Mouse (Mus musculus): ENCODE measurements at regions not wholly inside any gene's neighbourhood (a gene's known extent, or its start where the extent isn't known, plus 50 kb on each side); places are given as distances from the start of the nearest gene placed in this dataset.

- H3K9me3 ChIP-seq = peaks cover 2% of the 10 kb centered on the region; the same call in 1 of the 2 replicates
- no peaks in the 10 kb centered on the region for H3K4me1 ChIP-seq
- H3K4me3 ChIP-seq (replicated peaks) = no peak overlapping the region
- TF ChIP-seq FLI1 (IDR thresholded peaks at IDR 0.05; ENCODE audit: low read length) (no peak), GATA1 (IDR thresholded peaks at IDR 0.05; ENCODE audit: borderline replicate concordance, low read length) (no peak)
- no peaks in the 10 kb centered on the region for H3K27me3 ChIP-seq (replicated peaks)
- no peaks in the 10 kb centered on the region for H3K36me3 ChIP-seq (replicated peaks; ENCODE audit: low read length)
These were observed 439.9 kb downstream of the Nyap2 start for GRCm38 (mm10) chr1:81516575-81517210.

GRCm38 (mm10) chr1:81520420-81521273 lies 443.9 kb downstream of the Nyap2 start:
- H3K27me3 ChIP-seq (replicated peaks) = no peaks in the 10 kb centered on the region
- TF ChIP-seq GATA1 (IDR thresholded peaks at IDR 0.05; ENCODE audit: borderline replicate concordance, low read length) = no peak
- no peak for TF ChIP-seq FLI1 (IDR thresholded peaks at IDR 0.05; ENCODE audit: low read length)

GRCm38 (mm10) chr1:81522929-81523328 lies 446.2 kb downstream of the Nyap2 start:
- Histone ChIP-seq H3K36me3 (replicated peaks; ENCODE audit: low read length) (no peaks in the 10 kb centered on the region), H3K4me3 (replicated peaks) (no peak overlapping the region), H3K9me3 (peaks cover 7% of the 10 kb centered on the region; the same call in 1 of the 2 replicates), H3K4me1 (no peaks in the 10 kb centered on the region), H3K27me3 (replicated peaks) (no peaks in the 10 kb centered on the region)
- TF ChIP-seq GATA1 (IDR thresholded peaks at IDR 0.05; ENCODE audit: borderline replicate concordance, low read length) (no peak), FLI1 (IDR thresholded peaks at IDR 0.05; ENCODE audit: low read length) (no peak)

More at GRCm38 (mm10) chr1:81520420-81521273, 443.9 kb downstream of the Nyap2 start:
- no peaks in the 10 kb centered on the region for H3K4me1 ChIP-seq
- peaks cover 7% of the 10 kb centered on the region; the same call in 1 of the 2 replicates for H3K9me3 ChIP-seq
- no peak overlapping the region for H3K4me3 ChIP-seq (replicated peaks)
- H3K36me3 ChIP-seq (replicated peaks; ENCODE audit: low read length) = no peaks in the 10 kb centered on the region

- peaks cover 7% of the 10 kb centered on the region; the same call in 1 of the 2 replicates for H3K9me3 ChIP-seq
- H3K4me1 ChIP-seq = no peaks in the 10 kb centered on the region
- TF ChIP-seq GATA1 (IDR thresholded peaks at IDR 0.05; ENCODE audit: borderline replicate concordance, low read length) = no peak
- TF ChIP-seq FLI1 (IDR thresholded peaks at IDR 0.05; ENCODE audit: low read length) = no peak
- H3K27me3 ChIP-seq (replicated peaks) = no peaks in the 10 kb centered on the region
- no peak overlapping the region for H3K4me3 ChIP-seq (replicated peaks)
- H3K36me3 ChIP-seq (replicated peaks; ENCODE audit: low read length) = no peaks in the 10 kb centered on the region
These were observed 449.1 kb downstream of the Nyap2 start for GRCm38 (mm10) chr1:81525821-81526220.

- Histone ChIP-seq H3K36me3 (replicated peaks; ENCODE audit: low read length) (no peaks in the 10 kb centered on the region), H3K4me1 (no peaks in the 10 kb centered on the region), H3K4me3 (replicated peaks) (no peak overlapping the region), H3K27me3 (replicated peaks) (no peaks in the 10 kb centered on the region), H3K9me3 (peaks cover 29% of the 10 kb centered on the region)
- TF ChIP-seq GATA1 (IDR thresholded peaks at IDR 0.05; ENCODE audit: borderline replicate concordance, low read length) (no peak), FLI1 (IDR thresholded peaks at IDR 0.05; ENCODE audit: low read length) (no peak)
These were observed 461.1 kb downstream of the Nyap2 start for GRCm38 (mm10) chr1:81537836-81538235.

GRCm38 (mm10) chr1:81539591-81540311 lies 463.0 kb downstream of the Nyap2 start:
- no peaks in the 10 kb centered on the region for H3K4me1 ChIP-seq
- TF ChIP-seq GATA1 (IDR thresholded peaks at IDR 0.05; ENCODE audit: borderline replicate concordance, low read length) (no peak), FLI1 (IDR thresholded peaks at IDR 0.05; ENCODE audit: low read length) (no peak)

GRCm38 (mm10) chr1:81548906-81549305 lies 472.2 kb downstream of the Nyap2 start:
- TF ChIP-seq GATA1 (IDR thresholded peaks at IDR 0.05; ENCODE audit: borderline replicate concordance, low read length) (no peak), FLI1 (IDR thresholded peaks at IDR 0.05; ENCODE audit: low read length) (no peak)
- peaks cover 6% of the 10 kb centered on the region; the same call in 1 of the 2 replicates for H3K9me3 ChIP-seq

More at GRCm38 (mm10) chr1:81539591-81540311, 463.0 kb downstream of the Nyap2 start:
- H3K4me3 ChIP-seq (replicated peaks) = no peak overlapping the region
- H3K36me3 ChIP-seq (replicated peaks; ENCODE audit: low read length) = no peaks in the 10 kb centered on the region
- H3K27me3 ChIP-seq (replicated peaks) = no peaks in the 10 kb centered on the region
- peaks cover 25% of the 10 kb centered on the region for H3K9me3 ChIP-seq

GRCm38 (mm10) chr1:81549706-81550105 lies 473.0 kb downstream of the Nyap2 start:
- H3K27me3 ChIP-seq (replicated peaks) = no peaks in the 10 kb centered on the region
- no peak overlapping the region for H3K4me3 ChIP-seq (replicated peaks)
- peaks cover 14% of the 10 kb centered on the region for H3K9me3 ChIP-seq
- TF ChIP-seq FLI1 (IDR thresholded peaks at IDR 0.05; ENCODE audit: low read length) (no peak), GATA1 (IDR thresholded peaks at IDR 0.05; ENCODE audit: borderline replicate concordance, low read length) (no peak)
- no peaks in the 10 kb centered on the region for H3K36me3 ChIP-seq (replicated peaks; ENCODE audit: low read length)
- no peaks in the 10 kb centered on the region for H3K4me1 ChIP-seq

More at GRCm38 (mm10) chr1:81548906-81549305, 472.2 kb downstream of the Nyap2 start:
- H3K4me1 ChIP-seq = no peaks in the 10 kb centered on the region
- H3K27me3 ChIP-seq (replicated peaks) = no peaks in the 10 kb centered on the region
- H3K36me3 ChIP-seq (replicated peaks; ENCODE audit: low read length) = no peaks in the 10 kb centered on the region
- no peak overlapping the region for H3K4me3 ChIP-seq (replicated peaks)

- no peak for TF ChIP-seq GATA1 (IDR thresholded peaks at IDR 0.05; ENCODE audit: borderline replicate concordance, low read length)
- no peak for TF ChIP-seq FLI1 (IDR thresholded peaks at IDR 0.05; ENCODE audit: low read length)
- Histone ChIP-seq H3K27me3 (replicated peaks) (no peaks in the 10 kb centered on the region), H3K9me3 (peaks cover 32% of the 10 kb centered on the region), H3K4me3 (replicated peaks) (no peak overlapping the region), H3K4me1 (no peaks in the 10 kb centered on the region), H3K36me3 (replicated peaks; ENCODE audit: low read length) (no peaks in the 10 kb centered on the region)
These were observed 476.0 kb downstream of the Nyap2 start for GRCm38 (mm10) chr1:81552731-81553130.
